Mouse (Mus musculus) limb, embryonic 12.5 days (tissue): Measurements from ENCODE around the gene Rnf144a. TPM values are rescaled to one million over a fixed set of nuclear protein-coding genes. Genes with fewer than 3 reads are reported as not detected.

ENCODE experiments used
- ATAC-seq: fragments of 200-750 bp; cut with Nextera tagmentation; 2 replicates; pipeline ENCODE4 v1.8.0; 2017; ENCODE audit warnings: low read depth, moderate TSS enrichment; ENCODE audit not compliant: insufficient number of reproducible peaks, insufficient read depth, low FRiP score, low TSS enrichment
- H3K27ac ChIP-seq: fragments of 300-500 bp; sonication (generic); 2 replicates; pipeline ENCODE4 v1.5.1; 2016; ENCODE audit warnings: mild to moderate bottlenecking, moderate library complexity
- H3K27me3 ChIP-seq: fragments of 300-500 bp; sonication (generic); 2 replicates; pipeline ENCODE4 v1.6.1; 2016; ENCODE audit warnings: mild to moderate bottlenecking, moderate library complexity
- H3K36me3 ChIP-seq: fragments of 300-500 bp; sonication (generic); 2 replicates; pipeline ENCODE4 v1.6.1; 2016; ENCODE audit warnings: mild to moderate bottlenecking, moderate library complexity
- H3K4me1 ChIP-seq: fragments of 300-500 bp; sonication (generic); replicated peaks from 2 replicates; pipeline ENCODE4 v1.6.1; 2016
- H3K4me2 ChIP-seq: fragments of 300-500 bp; sonication (generic); 2 replicates; pipeline ENCODE4 v1.6.1; 2016; ENCODE audit warnings: mild to moderate bottlenecking, moderate library complexity
- H3K4me3 ChIP-seq: fragments of 300-500 bp; sonication (generic); replicated peaks from 2 replicates; pipeline ENCODE4 v1.5.1; 2016; ENCODE audit warnings: mild to moderate bottlenecking
- H3K9ac ChIP-seq: fragments of 300-500 bp; sonication (generic); replicated peaks from 2 replicates; pipeline ENCODE4 v1.6.1; 2016; ENCODE audit warnings: mild to moderate bottlenecking, moderate library complexity
- H3K9me3 ChIP-seq: fragments of 300-500 bp; sonication (generic); 2 replicates; pipeline ENCODE4 v1.6.1; 2016; ENCODE audit warnings: mild to moderate bottlenecking, moderate library complexity
- WGBS: fragments of 180-500 bp; shearing (Covaris S2); methylation state at CpG from one replicate; pipeline ENCODE4 v1.1.7; 2016; 5-methylcytosine and 5-hydroxymethylcytosine counted together
- polyA plus RNA-seq: library from polyadenylated mRNA; unstranded; fragments of >200 nt; fragmentation: Nextera tagmentation; extraction: Ambion mirVana; gene quantifications from 2 replicates; pipeline ENCODE4 v1.2.1, GENCODE M21; 2016

Rnf144a gene
- polyA plus RNA-seq, 1 experiment from 2014 or later = 63.4 TPM

- Histone ChIP-seq H3K27ac (no peak overlapping the region), H3K4me1 (no peaks in the 10 kb centered on the region), H3K4me3 (no peak overlapping the region), H3K36me3 (peaks cover 15% of the 10 kb centered on the region), H3K9ac (no peak overlapping the region), H3K4me2 (no peak overlapping the region), H3K27me3 (no peaks in the 10 kb centered on the region), H3K9me3 (no peaks in the 10 kb centered on the region)
- no peak for ATAC-seq
- WGBS = 81% methylated on average over 2 of the region's 2 CpGs
Measured at GRCm38 (mm10) chr12:26343131-26343530, 71.9 kb downstream of the Rnf144a start.

GRCm38 (mm10) chr12:26342663-26343062 is 72.4 kb downstream of the Rnf144a start:
- no peak for ATAC-seq
- no peaks in the 10 kb centered on the region for H3K9me3 ChIP-seq
- no peak overlapping the region for H3K4me3 ChIP-seq
- peaks cover 20% of the 10 kb centered on the region for H3K36me3 ChIP-seq
- 0 out of 2 replicates have a peak overlapping the region, but pooled peaks have one; percentile 35 for H3K27ac ChIP-seq
- H3K9ac ChIP-seq = no peak overlapping the region
- 85% methylated on average over 3 of the region's 3 CpGs for WGBS
- H3K27me3 ChIP-seq = no peaks in the 10 kb centered on the region
- no peak overlapping the region for H3K4me2 ChIP-seq
- no peaks in the 10 kb centered on the region for H3K4me1 ChIP-seq

- Histone ChIP-seq H3K4me1 (no peaks in the 10 kb centered on the region), H3K4me3 (no peak overlapping the region), H3K36me3 (peaks cover 26% of the 10 kb centered on the region), H3K27ac (peak overlapping the region; percentile 35; the same call in 1 of the 2 replicates), H3K9ac (no peak overlapping the region), H3K4me2 (no peak overlapping the region), H3K9me3 (no peaks in the 10 kb centered on the region), H3K27me3 (no peaks in the 10 kb centered on the region)
- 77% methylated on average over 4 of the region's 4 CpGs for WGBS
- no peak for ATAC-seq
Measured at GRCm38 (mm10) chr12:26342086-26342485, 73.0 kb downstream of the Rnf144a start.

DNA sequence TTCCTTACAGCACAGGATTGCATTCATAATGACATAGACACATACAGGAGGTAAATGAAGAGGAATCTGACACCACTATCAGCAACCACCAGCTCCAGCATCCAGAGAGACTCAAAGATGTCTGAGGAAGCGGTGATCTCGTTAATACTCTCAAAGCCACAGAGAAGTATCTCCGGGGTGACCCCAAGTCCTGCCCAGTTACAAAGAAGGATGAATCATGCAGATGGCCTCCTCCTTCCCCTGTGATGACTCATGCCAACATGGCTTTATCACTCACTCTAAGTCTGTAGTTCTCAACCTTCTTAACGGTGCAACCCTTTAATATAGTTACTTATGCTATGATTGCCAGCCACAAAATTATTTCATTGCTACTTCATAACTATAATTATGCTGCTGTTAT is 74.4 kb downstream of the Rnf144a start:
- no peaks in the 10 kb centered on the region for H3K27me3 ChIP-seq
- H3K27ac ChIP-seq = no peak overlapping the region
- ATAC-seq = no peak
- WGBS = 82% methylated on average over 4 of the region's 4 CpGs
- H3K36me3 ChIP-seq = peaks cover 40% of the 10 kb centered on the region
- H3K4me3 ChIP-seq = no peak overlapping the region
- no peaks in the 10 kb centered on the region for H3K4me1 ChIP-seq
- no peaks in the 10 kb centered on the region for H3K9me3 ChIP-seq
- no peak overlapping the region for H3K4me2 ChIP-seq
- no peak overlapping the region for H3K9ac ChIP-seq

DNA sequence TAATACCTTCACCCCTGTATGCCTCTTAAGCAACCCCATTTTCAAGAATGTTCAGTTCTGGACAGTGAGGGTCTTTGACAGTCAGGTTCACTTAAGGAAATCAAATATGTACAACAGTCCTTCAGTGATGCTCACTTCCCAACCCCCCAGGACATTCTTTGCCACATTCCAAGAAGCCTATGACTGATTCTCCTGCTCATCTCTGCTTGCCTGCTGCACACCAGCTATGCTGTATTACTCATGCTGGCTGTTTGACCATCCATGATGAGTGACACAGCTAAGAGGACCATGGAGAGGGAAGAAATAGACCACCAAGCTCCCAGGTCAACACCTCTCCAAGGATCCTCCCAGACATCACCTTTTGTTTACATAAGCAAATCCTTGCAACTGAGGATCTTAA is 75.2 kb downstream of the Rnf144a start:
- H3K4me2 ChIP-seq = no peak overlapping the region
- H3K27ac ChIP-seq = no peak overlapping the region
- no peaks in the 10 kb centered on the region for H3K4me1 ChIP-seq
- peaks cover 48% of the 10 kb centered on the region for H3K36me3 ChIP-seq
- no peak for ATAC-seq
- no peaks in the 10 kb centered on the region for H3K9me3 ChIP-seq
- no peak overlapping the region for H3K4me3 ChIP-seq
- no peaks in the 10 kb centered on the region for H3K27me3 ChIP-seq
- H3K9ac ChIP-seq = no peak overlapping the region

DNA sequence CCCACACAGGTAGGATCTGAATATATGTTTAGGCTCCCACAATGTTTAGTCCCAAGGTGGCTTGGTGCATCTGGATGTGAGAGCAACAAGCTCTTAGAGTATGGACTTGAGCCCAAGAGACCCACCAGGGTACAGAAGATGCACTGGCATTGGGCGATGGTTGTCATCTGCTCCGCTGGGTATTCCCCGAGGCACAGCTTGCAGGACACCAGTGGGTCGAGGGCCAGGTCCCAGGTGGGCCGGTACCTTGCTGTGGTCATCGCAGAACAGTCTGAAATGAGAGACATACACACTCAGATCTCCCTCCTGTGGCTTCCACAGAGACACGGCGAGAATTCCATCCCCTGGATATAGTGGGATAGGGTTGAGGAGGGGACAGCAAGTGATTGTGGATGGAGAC is 75.9 kb downstream of the Rnf144a start:
- Histone ChIP-seq H3K27ac (no peak overlapping the region), H3K4me3 (no peak overlapping the region), H3K4me1 (no peaks in the 10 kb centered on the region), H3K9me3 (no peaks in the 10 kb centered on the region), H3K27me3 (no peaks in the 10 kb centered on the region), H3K9ac (no peak overlapping the region), H3K36me3 (peaks cover 55% of the 10 kb centered on the region), H3K4me2 (no peak overlapping the region)
- no peak for ATAC-seq
- WGBS = 93% methylated on average over 8 of the region's 8 CpGs

DNA sequence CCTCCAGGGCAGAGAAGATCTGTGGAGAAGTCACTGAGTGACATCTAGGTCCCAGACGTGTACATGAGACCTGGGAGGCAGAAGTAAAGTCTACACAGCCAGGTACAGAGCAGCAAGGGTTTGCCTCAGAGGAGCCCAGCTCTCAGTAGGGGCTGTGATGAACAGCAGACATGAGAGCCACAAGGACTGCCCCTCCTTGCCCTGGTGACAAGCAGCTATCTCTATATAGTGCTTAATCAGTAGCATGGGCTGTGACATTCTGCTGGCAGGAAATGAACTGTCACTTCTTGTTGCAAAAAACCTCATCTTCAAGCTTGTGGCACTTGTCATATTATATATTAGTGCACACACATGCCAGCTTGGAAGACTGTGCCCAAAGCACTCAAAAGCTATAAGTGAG is 81.4 kb downstream of the Rnf144a start:
- no peak for ATAC-seq
- Histone ChIP-seq H3K27me3 (no peaks in the 10 kb centered on the region), H3K27ac (no peak overlapping the region), H3K4me3 (no peak overlapping the region), H3K9ac (no peak overlapping the region), H3K36me3 (peaks cover 66% of the 10 kb centered on the region), H3K4me2 (no peak overlapping the region), H3K4me1 (peaks cover 17% of the 10 kb centered on the region), H3K9me3 (no peaks in the 10 kb centered on the region)
- WGBS = 85% methylated on average over 1 of the region's 1 CpGs

DNA sequence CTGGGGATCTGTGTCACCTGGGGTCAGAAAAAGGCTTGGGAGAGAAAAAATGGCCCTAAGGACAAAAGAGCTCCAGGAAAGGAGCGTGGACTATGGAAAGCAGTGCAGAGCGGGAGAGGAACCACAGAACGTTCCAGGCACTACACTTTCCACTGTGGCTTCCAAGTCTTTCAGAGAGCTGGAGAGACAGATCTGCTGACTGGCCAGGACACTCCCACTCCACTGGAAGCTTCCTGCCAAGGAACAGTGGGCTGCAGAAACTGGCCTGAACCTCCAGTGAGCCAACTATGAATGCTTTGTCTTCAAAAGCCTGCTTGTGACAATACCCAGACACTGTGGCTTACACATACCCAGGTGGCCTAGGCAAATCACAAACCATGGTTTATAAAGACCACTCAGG is 84.0 kb downstream of the Rnf144a start:
- H3K9ac ChIP-seq = no peak overlapping the region
- no peak overlapping the region for H3K4me2 ChIP-seq
- H3K4me3 ChIP-seq = no peak overlapping the region
- no peak for ATAC-seq
- H3K36me3 ChIP-seq = peaks cover 59% of the 10 kb centered on the region
- 86% methylated on average over 3 of the region's 3 CpGs for WGBS
- no peaks in the 10 kb centered on the region for H3K9me3 ChIP-seq
- no peaks in the 10 kb centered on the region for H3K27me3 ChIP-seq
- H3K27ac ChIP-seq = 0 out of 2 replicates have a peak overlapping the region, but pooled peaks have one; percentile 12
- peaks cover 17% of the 10 kb centered on the region for H3K4me1 ChIP-seq

- Histone ChIP-seq H3K36me3 (peaks cover 59% of the 10 kb centered on the region), H3K4me2 (no peak overlapping the region), H3K4me1 (peaks cover 17% of the 10 kb centered on the region), H3K4me3 (no peak overlapping the region), H3K27ac (no peak overlapping the region), H3K9me3 (no peaks in the 10 kb centered on the region), H3K27me3 (no peaks in the 10 kb centered on the region), H3K9ac (no peak overlapping the region)
- WGBS = 63% methylated on average over 5 of the region's 5 CpGs
- ATAC-seq = no peak
Measured at GRCm38 (mm10) chr12:26329756-26330155, 85.3 kb downstream of the Rnf144a start.

- 65% methylated on average over 6 of the region's 6 CpGs for WGBS
- no peak overlapping the region for H3K9ac ChIP-seq
- no peak overlapping the region for H3K27ac ChIP-seq
- H3K9me3 ChIP-seq = no peaks in the 10 kb centered on the region
- H3K4me1 ChIP-seq = peaks cover 17% of the 10 kb centered on the region
- no peak for ATAC-seq
- H3K4me3 ChIP-seq = no peak overlapping the region
- peaks cover 59% of the 10 kb centered on the region for H3K36me3 ChIP-seq
- H3K4me2 ChIP-seq = no peak overlapping the region
- H3K27me3 ChIP-seq = no peaks in the 10 kb centered on the region
Measured at GRCm38 (mm10) chr12:26329031-26329675, 85.9 kb downstream of the Rnf144a start.

- ATAC-seq = no peak
- Histone ChIP-seq H3K4me2 (no peak overlapping the region), H3K27me3 (no peaks in the 10 kb centered on the region), H3K27ac (no peak overlapping the region), H3K9me3 (no peaks in the 10 kb centered on the region), H3K4me3 (no peak overlapping the region), H3K4me1 (no peaks in the 10 kb centered on the region; the same call in 1 of the 2 replicates), H3K36me3 (peaks cover 90% of the 10 kb centered on the region), H3K9ac (no peak overlapping the region)
- 93% methylated on average over 5 of the region's 5 CpGs for WGBS
Measured at GRCm38 (mm10) chr12:26323783-26324364, 91.2 kb downstream of the Rnf144a start.

- no peaks in the 10 kb centered on the region for H3K9me3 ChIP-seq
- no peaks in the 10 kb centered on the region for H3K4me1 ChIP-seq
- WGBS = 83% methylated on average over 3 of the region's 3 CpGs
- H3K27ac ChIP-seq = no peak overlapping the region
- no peak overlapping the region for H3K4me2 ChIP-seq
- no peak overlapping the region for H3K9ac ChIP-seq
- no peak overlapping the region for H3K4me3 ChIP-seq
- H3K27me3 ChIP-seq = no peaks in the 10 kb centered on the region
- no peak for ATAC-seq
- peaks cover 92% of the 10 kb centered on the region for H3K36me3 ChIP-seq
Measured at GRCm38 (mm10) chr12:26316261-26316660, 98.8 kb downstream of the Rnf144a start.
